Mouse (Mus musculus) erythroblast, embryonic 14.5 days (primary cell): ENCODE measurements around the gene Sept8.

Experiments used
- GATA1 ChIP-seq: IDR thresholded peaks from 2 replicates; pipeline ENCODE4 v1.6.1; 2012; ENCODE audit warnings: low read length, inconsistent platforms, mixed read lengths
- TAL1 ChIP-seq: IDR thresholded peaks from 3 replicates; pipeline ENCODE4 v1.6.1; 2012; ENCODE audit warnings: low read length, inconsistent platforms, mixed read lengths

DNA sequence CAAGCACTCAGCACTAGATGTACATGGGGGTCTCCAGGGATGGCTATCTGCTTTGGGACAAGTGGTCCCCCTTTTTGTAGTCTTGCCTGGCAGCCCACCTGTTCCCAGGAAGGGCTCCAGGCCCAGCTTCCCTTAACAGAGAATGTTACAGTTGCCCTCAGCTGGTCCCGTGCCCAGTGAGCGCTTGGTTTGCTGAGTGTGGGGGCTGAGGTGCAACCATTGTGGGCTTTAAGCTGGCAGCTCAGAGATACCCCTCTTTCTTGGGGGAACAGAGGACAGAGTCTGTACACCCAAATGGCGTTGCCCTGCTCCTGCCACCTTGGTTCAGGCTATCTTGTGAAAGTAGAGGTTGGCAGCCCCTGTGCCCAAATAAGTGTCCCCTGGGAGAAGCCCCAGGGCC, 21.3 kb downstream of the Sept8 start:
- TF ChIP-seq GATA1 (no peak), TAL1 (no peak)
